Mouse (Mus musculus) ES-Bruce4 (cell line): Measurements from ENCODE around the gene St14.

Source experiments
- CTCF ChIP-seq: IDR thresholded peaks from one replicate; pipeline ENCODE4 v1.8.1; 2011; ENCODE audit warnings: low read depth, low read length
- EP300 ChIP-seq: IDR thresholded peaks from 2 replicates; pipeline ENCODE4 v1.6.1; 2011; ENCODE audit warnings: low read depth, low read length; ENCODE audit not compliant: insufficient read depth
- POLR2A ChIP-seq: IDR thresholded peaks from one replicate; pipeline ENCODE4 v1.8.1; 2011; ENCODE audit warnings: low read length; ENCODE audit not compliant: insufficient read depth

- no peak for TF ChIP-seq POLR2A
- no peak for TF ChIP-seq CTCF
- TF ChIP-seq EP300: no peak
These were observed 44.3 kb upstream of the St14 start for GRCm38 (mm10) chr9:31175978-31176377.
